Mouse (Mus musculus) layer of hippocampus, postnatal 25 days (tissue): ENCODE results near the gene Numb. TPM values are rescaled to one million over a fixed set of nuclear protein-coding genes. Genes with fewer than 3 reads are reported as not detected.

Source experiments
- DNase-seq, 2 experiments: peaks; one replicate each; pipeline ENCODE4 v3.0.0; 2022; ENCODE audit warnings: mixed read lengths in 2 of 2, low spot score in 1 of 2; ENCODE audit errors: extremely low spot score in 1 of 2
- total RNA-seq, 2 experiments: library from RNA; stranded (reverse); gene quantifications; 2 replicates each; pipeline ENCODE4 v1.2.3; 2021

Numb gene
- total RNA-seq, 2 experiments from 2014 or later, result 29.7 to 36.8 TPM

- no peak for DNase-seq
These were observed 66.5 kb downstream of the Numb start for GRCm38 (mm10) chr12:83855211-83855610.

- DNase-seq, result no peak
These were observed 67.5 kb downstream of the Numb start for GRCm38 (mm10) chr12:83854281-83854680.

- DNase-seq, result no peak
These were observed 69.1 kb downstream of the Numb start for GRCm38 (mm10) chr12:83852512-83853213.

GRCm38 (mm10) chr12:83850334-83850733 is 71.4 kb downstream of the Numb start:
- DNase-seq, result no peak

GRCm38 (mm10) chr12:83848595-83849231 is 73.0 kb downstream of the Numb start:
- DNase-seq, result no peak

GRCm38 (mm10) chr12:83847877-83848276 is 73.9 kb downstream of the Numb start:
- DNase-seq, result no peak

GRCm38 (mm10) chr12:83842678-83843440 is 78.9 kb downstream of the Numb start:
- no peak for DNase-seq

- DNase-seq, result no peak
These were observed 80.1 kb downstream of the Numb start for GRCm38 (mm10) chr12:83841409-83842190.

GRCm38 (mm10) chr12:83833979-83834378 is 87.8 kb downstream of the Numb start:
- DNase-seq, result no peak

GRCm38 (mm10) chr12:83830424-83830823 is 91.3 kb downstream of the Numb start:
- DNase-seq, result no peak

GRCm38 (mm10) chr12:83816616-83817015 is 105.1 kb downstream of the Numb start:
- no peak for DNase-seq

GRCm38 (mm10) chr12:83811901-83812300 is 109.8 kb downstream of the Numb start:
- no peak for DNase-seq

GRCm38 (mm10) chr12:83803641-83804040 is 118.1 kb downstream of the Numb start:
- DNase-seq, result no peak

GRCm38 (mm10) chr12:83800943-83801342 is 120.8 kb downstream of the Numb start:
- DNase-seq, result no peak

- DNase-seq, result no peak
These were observed 123.4 kb downstream of the Numb start for GRCm38 (mm10) chr12:83798313-83798712.

GRCm38 (mm10) chr12:83795586-83795985 is 126.1 kb downstream of the Numb start:
- no peak for DNase-seq

GRCm38 (mm10) chr12:83795051-83795450 is 126.7 kb downstream of the Numb start:
- no peak for DNase-seq

GRCm38 (mm10) chr12:83792706-83793410 is 128.9 kb downstream of the Numb start:
- DNase-seq, result no peak

- peak in 1 of 2 experiments; percentile 20 for DNase-seq
These were observed 130.0 kb downstream of the Numb start for GRCm38 (mm10) chr12:83791737-83792136.

- no peak for DNase-seq
These were observed 131.0 kb downstream of the Numb start for GRCm38 (mm10) chr12:83790749-83791148.
